Mouse (Mus musculus): Measurements from ENCODE around the gene Mast3.

DNA sequence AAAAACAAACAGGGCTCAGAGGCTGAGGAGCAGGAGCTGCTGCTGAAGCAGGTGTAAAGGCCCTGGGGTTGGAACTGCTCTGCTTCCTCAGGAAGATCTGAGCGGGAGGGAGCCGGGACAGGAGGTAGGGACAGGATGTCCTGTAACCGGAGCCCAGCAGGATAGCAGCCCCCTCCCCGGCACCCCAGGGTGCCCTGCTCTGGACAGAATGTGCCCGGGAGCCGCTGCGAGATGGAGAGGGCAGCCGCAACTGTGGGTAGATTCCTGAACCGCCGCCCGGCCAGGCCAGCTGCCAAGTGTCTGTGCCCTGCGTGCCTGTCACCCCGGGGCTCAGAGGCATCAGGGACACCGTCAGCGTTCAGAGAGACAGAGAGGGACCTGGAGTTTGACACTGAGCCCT lies 28.7 kb upstream of the Mast3 start:
- no peak for TF ChIP-seq CTCF (IDR thresholded peaks at IDR 0.05; ENCODE audit: borderline replicate concordance, extremely low read depth, insufficient read depth, insufficient read length)
- no peak for TF ChIP-seq POLR2A (IDR thresholded peaks at IDR 0.05; ENCODE audit: borderline replicate concordance, extremely low read depth, insufficient read depth, insufficient read length, poor library complexity, severe bottlenecking)
